Mouse (Mus musculus) cerebellum, adult 2 months (tissue): ENCODE measurements around the gene Negr1.

Source experiments
- CTCF ChIP-seq: fragments of 200-500 bp; IDR thresholded peaks from 2 replicates; pipeline ENCODE4 v1.5.1; 2011; ENCODE audit warnings: low read depth, mild to moderate bottlenecking, control low read depth, low read length, moderate library complexity, borderline replicate concordance; ENCODE audit not compliant: insufficient read depth
- POLR2A ChIP-seq: fragments of 200-500 bp; IDR thresholded peaks from 2 replicates; pipeline ENCODE4 v1.6.1; 2011; ENCODE audit warnings: low read length, control low read depth, borderline replicate concordance; ENCODE audit not compliant: insufficient read depth

- TF ChIP-seq CTCF: no peak
- no peak for TF ChIP-seq POLR2A
These were observed 101.0 kb downstream of the Negr1 start for GRCm38 (mm10) chr3:156662553-156662952.
